Mouse (Mus musculus) bone marrow macrophage, adult 2 months (primary cell): ENCODE data around the gene Mvp. TPM values are rescaled to one million over a fixed set of nuclear protein-coding genes. Genes with fewer than 3 reads are reported as not detected.

Experiments
- H3K27ac ChIP-seq: 2 replicates; pipeline ENCODE4 v1.5.1; 2012; ENCODE audit warnings: low read depth, low read length; ENCODE audit not compliant: insufficient read depth
- H3K4me1 ChIP-seq: 2 replicates; pipeline ENCODE4 v1.6.1; 2012; ENCODE audit warnings: low read length; ENCODE audit not compliant: control insufficient read depth, insufficient read depth
- H3K4me3 ChIP-seq: 2 replicates; pipeline ENCODE4 v1.5.1; 2012; ENCODE audit warnings: mild to moderate bottlenecking, low read length, moderate library complexity; ENCODE audit not compliant: insufficient read depth
- CTCF ChIP-seq: IDR thresholded peaks from 2 replicates; pipeline ENCODE4 v1.5.1; 2012; ENCODE audit warnings: low read depth, mild to moderate bottlenecking, low read length, moderate library complexity
- POLR2A ChIP-seq: IDR thresholded peaks from 2 replicates; pipeline ENCODE4 v1.6.1; 2012; ENCODE audit warnings: mild to moderate bottlenecking, low read depth, low read length, borderline replicate concordance
- polyA plus RNA-seq: library from polyadenylated mRNA; stranded (reverse); fragments of >200 nt; gene quantifications from 2 replicates; pipeline ENCODE4 v1.2.4, GENCODE M21; 2012; ENCODE audit not compliant: missing spikeins, insufficient read depth, insufficient read length

The Mvp gene
- polyA plus RNA-seq, 1 experiment = 96.2 TPM

- Histone ChIP-seq H3K27ac (no peak overlapping the region), H3K4me3 (peak overlapping the region; percentile 76), H3K4me1 (peaks cover 10% of the 10 kb centered on the region)
- TF ChIP-seq POLR2A (no peak), CTCF (no peak)
Observed at GRCm38 (mm10) chr7:126976878-126977459, 37.5 kb downstream of the Mvp start.

GRCm38 (mm10) chr7:126975950-126976866, 38.2 kb downstream of the Mvp start, which contains the start of gene Cdiptos:
Cdiptos (minus strand) TSS chr7:126976098.
- peak; percentile 93 for TF ChIP-seq CTCF
- TF ChIP-seq POLR2A = no peak; the same call in 1 of the 2 replicates
- peak within 1 kb of the TSS; percentile 97 for H3K27ac ChIP-seq
- peak within 1 kb of the TSS; percentile 76 for H3K4me3 ChIP-seq
- H3K4me1 ChIP-seq = peaks cover 10% of the 10 kb centered on the region

- Histone ChIP-seq H3K4me3 (peak within 1 kb of the TSS; percentile 76), H3K4me1 (peaks cover 10% of the 10 kb centered on the region), H3K27ac (peak within 1 kb of the TSS; percentile 97)
- TF ChIP-seq CTCF (no peak), POLR2A (no peak)
Observed at GRCm38 (mm10) chr7:126975893-126975949, 38.7 kb downstream of the Mvp start, which contains the start of gene Cdipt. Cdipt (plus strand) TSS chr7:126975914.

- TF ChIP-seq CTCF (no peak), POLR2A (no peak)
- Histone ChIP-seq H3K4me3 (peak overlapping the region; percentile 76), H3K4me1 (peaks cover 10% of the 10 kb centered on the region), H3K27ac (peak overlapping the region; percentile 97)
Observed at GRCm38 (mm10) chr7:126975493-126975892, 38.9 kb downstream of the Mvp start.

- no peak for TF ChIP-seq CTCF
- H3K4me3 ChIP-seq = no peak overlapping the region
Observed at GRCm38 (mm10) chr7:126967361-126967760, 47.1 kb downstream of the Mvp start.

GRCm38 (mm10) chr7:126965568-126965967, 48.9 kb downstream of the Mvp start:
- no peak for TF ChIP-seq POLR2A
- no peak for TF ChIP-seq CTCF
- Histone ChIP-seq H3K4me1 (no peaks in the 10 kb centered on the region), H3K4me3 (no peak overlapping the region), H3K27ac (no peak overlapping the region)

More at GRCm38 (mm10) chr7:126967361-126967760, 47.1 kb downstream of the Mvp start:
- no peaks in the 10 kb centered on the region for H3K4me1 ChIP-seq
- H3K27ac ChIP-seq = no peak overlapping the region

GRCm38 (mm10) chr7:126963548-126964286, 50.7 kb downstream of the Mvp start:
- peaks cover 8% of the 10 kb centered on the region for H3K4me1 ChIP-seq
- no peak overlapping the region for H3K27ac ChIP-seq
- no peak overlapping the region for H3K4me3 ChIP-seq
- TF ChIP-seq CTCF (peak; percentile 27; the same call in 1 of the 2 replicates), POLR2A (no peak)

GRCm38 (mm10) chr7:126961965-126962364, 52.5 kb downstream of the Mvp start:
- Histone ChIP-seq H3K4me3 (no peak overlapping the region), H3K27ac (no peak overlapping the region), H3K4me1 (peaks cover 8% of the 10 kb centered on the region)
- TF ChIP-seq POLR2A = no peak
- TF ChIP-seq CTCF = no peak

GRCm38 (mm10) chr7:126961095-126961494, 53.3 kb downstream of the Mvp start:
- peaks cover 8% of the 10 kb centered on the region for H3K4me1 ChIP-seq
- no peak for TF ChIP-seq CTCF
- TF ChIP-seq POLR2A = no peak

GRCm38 (mm10) chr7:126959780-126960179, 54.6 kb downstream of the Mvp start:
- Histone ChIP-seq H3K4me1 (peaks cover 16% of the 10 kb centered on the region), H3K27ac (no peak overlapping the region), H3K4me3 (no peak overlapping the region)
- TF ChIP-seq POLR2A = no peak
- TF ChIP-seq CTCF = no peak

More at GRCm38 (mm10) chr7:126961095-126961494, 53.3 kb downstream of the Mvp start:
- Histone ChIP-seq H3K27ac (no peak overlapping the region), H3K4me3 (no peak overlapping the region)
